Mouse (Mus musculus) heart, embryonic 14.5 days (tissue): ENCODE data around the gene Fam102b. TPM values are rescaled to one million over a fixed set of nuclear protein-coding genes. Genes with fewer than 3 reads are reported as not detected.

ENCODE experiments used
- ATAC-seq: fragments of 200-750 bp; cut with Nextera tagmentation; 2 replicates; pipeline ENCODE4 v1.8.0; 2017; ENCODE audit warnings: low read depth, moderate TSS enrichment; ENCODE audit not compliant: insufficient number of reproducible peaks, insufficient read depth, low FRiP score
- H3K27ac ChIP-seq, 2 experiments: fragments of 200-500 bp in 1 of 2; fragments of 300-500 bp in 1 of 2; sonication (generic) in 1 of 2; replicated peaks in 1 of 2; 2 replicates each; pipeline ENCODE4 v1.5.1; 2012 to 2014; ENCODE audit warnings: low read depth in 2 of 2, low read length in 2 of 2, control low read depth in 1 of 2, mild to moderate bottlenecking in 1 of 2, mixed read lengths in 1 of 2; ENCODE audit not compliant: control insufficient read depth in 1 of 2, insufficient read depth in 1 of 2
- H3K27me3 ChIP-seq: fragments of 300-500 bp; sonication (generic); 2 replicates; pipeline ENCODE4 v1.6.1; 2014; ENCODE audit warnings: mild to moderate bottlenecking, low read length, control low read depth; ENCODE audit not compliant: control insufficient read depth, insufficient read depth
- H3K36me3 ChIP-seq: fragments of 300-500 bp; sonication (generic); 2 replicates; pipeline ENCODE4 v1.6.1; 2014; ENCODE audit warnings: mild to moderate bottlenecking, control low read depth, low read length, mixed read lengths; ENCODE audit not compliant: control insufficient read depth, insufficient read depth
- H3K4me1 ChIP-seq, 2 experiments: fragments of 200-500 bp in 1 of 2; fragments of 300-500 bp in 1 of 2; sonication (generic) in 1 of 2; 2 replicates each; pipeline ENCODE4 v1.6.1; 2012 to 2014; ENCODE audit warnings: low read length in 2 of 2, control low read depth in 1 of 2, mixed read lengths in 1 of 2; ENCODE audit not compliant: control insufficient read depth in 2 of 2, insufficient read depth in 2 of 2
- H3K4me2 ChIP-seq: fragments of 300-500 bp; sonication (generic); 2 replicates; pipeline ENCODE4 v1.6.1; 2014; ENCODE audit warnings: mild to moderate bottlenecking, low read length
- H3K4me3 ChIP-seq, 2 experiments: fragments of 200-500 bp in 1 of 2; fragments of 300-500 bp in 1 of 2; sonication (generic) in 1 of 2; 2 replicates each; pipeline ENCODE4 v1.5.1; 2012 to 2014; ENCODE audit warnings: low read length in 2 of 2, mild to moderate bottlenecking in 2 of 2, control low read depth in 1 of 2, low read depth in 1 of 2, moderate library complexity in 1 of 2; ENCODE audit not compliant: control insufficient read depth in 1 of 2, insufficient read depth in 1 of 2
- H3K9ac ChIP-seq: fragments of 300-500 bp; sonication (generic); 2 replicates; pipeline ENCODE4 v1.6.1; 2014; ENCODE audit warnings: mild to moderate bottlenecking, low read length
- H3K9me3 ChIP-seq: fragments of 300-500 bp; sonication (generic); 2 replicates; pipeline ENCODE4 v1.6.1; 2016; ENCODE audit warnings: low read length, control low read depth; ENCODE audit not compliant: control insufficient read depth
- WGBS: fragments of 180-500 bp; shearing (Covaris S2); extraction: QIAGEN DNeasy Blood & Tissue Kit; methylation state at CpG from one replicate; pipeline ENCODE4 v1.1.7; 2014; 5-methylcytosine and 5-hydroxymethylcytosine counted together
- polyA plus RNA-seq: library from polyadenylated mRNA; unstranded; fragments of >200 nt; fragmentation: Nextera tagmentation; extraction: Ambion mirVana; gene quantifications from 2 replicates; pipeline ENCODE4 v1.2.1, GENCODE M21; 2014

Fam102b gene
- polyA plus RNA-seq = 9.4 and 9.8 TPM in 2 replicates

GRCm38 (mm10) chr3:109027515-109027987, at the start of gene Fam102b:
TSS of gene Fam102b (minus strand) at chr3:109027607.
- peak within 1 kb of the TSS; percentile 87 for H3K9ac ChIP-seq
- H3K4me3 ChIP-seq = peak within 1 kb of the TSS; percentile 74 to 89
- WGBS = under 1% methylated on average over 48 of the region's 54 CpGs
- no peaks in the 10 kb centered on the region for H3K27me3 ChIP-seq
- peaks cover 2 to 9% of the 10 kb centered on the region in 2 experiments; a peak in 3 of 4 replicates for H3K4me1 ChIP-seq
- ATAC-seq = peak; percentile 77
- H3K36me3 ChIP-seq = no peaks in the 10 kb centered on the region
- no peaks in the 10 kb centered on the region for H3K9me3 ChIP-seq
- peak within 1 kb of the TSS; percentile 68 to 83; a peak in 3 of 4 replicates for H3K27ac ChIP-seq
- H3K4me2 ChIP-seq = peak within 1 kb of the TSS; percentile 92

DNA sequence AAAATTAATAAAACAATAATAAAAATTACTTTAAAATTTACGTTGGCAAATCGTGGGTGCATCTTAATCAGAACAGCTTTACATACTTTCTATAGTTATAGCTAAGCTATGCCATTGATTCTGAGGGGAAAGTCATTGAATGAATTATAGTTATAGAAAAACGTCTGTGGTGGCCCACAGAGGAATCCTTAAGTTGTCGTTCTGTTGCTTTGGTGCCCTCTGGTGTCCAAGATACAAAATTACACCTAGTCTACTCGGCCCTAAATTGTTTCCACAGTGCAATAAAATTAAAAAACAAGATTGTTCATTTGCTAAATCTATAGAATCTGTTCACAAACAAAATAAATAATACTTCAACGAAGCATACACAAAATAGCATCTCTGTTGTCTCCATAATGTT, 35.6 kb upstream of the Fam102b start:
- Histone ChIP-seq H3K4me1 (0 out of 4 replicates have a peak, but pooled peaks cover 0 to 4% of the 10 kb centered on the region in 2 experiments), H3K9ac (no peak overlapping the region), H3K27me3 (no peaks in the 10 kb centered on the region), H3K4me3 (no peak overlapping the region), H3K36me3 (no peaks in the 10 kb centered on the region), H3K4me2 (no peak overlapping the region), H3K9me3 (no peaks in the 10 kb centered on the region), H3K27ac (no peak overlapping the region)
- ATAC-seq = no peak
- WGBS = 1% methylated on average over 6 of the region's 6 CpGs

- no peaks in the 10 kb centered on the region for H3K9me3 ChIP-seq
- H3K4me1 ChIP-seq = 0 out of 4 replicates have a peak, but pooled peaks cover 0 to 4% of the 10 kb centered on the region in 2 experiments
- no peaks in the 10 kb centered on the region for H3K36me3 ChIP-seq
- H3K4me2 ChIP-seq = no peak overlapping the region
- H3K4me3 ChIP-seq = no peak overlapping the region
- no peak overlapping the region for H3K9ac ChIP-seq
- WGBS = 71% methylated on average over 7 of the region's 7 CpGs
- H3K27me3 ChIP-seq = no peaks in the 10 kb centered on the region
- no peak overlapping the region for H3K27ac ChIP-seq
- no peak for ATAC-seq
Observed at GRCm38 (mm10) chr3:109062391-109062790, 35.0 kb upstream of the Fam102b start.

DNA sequence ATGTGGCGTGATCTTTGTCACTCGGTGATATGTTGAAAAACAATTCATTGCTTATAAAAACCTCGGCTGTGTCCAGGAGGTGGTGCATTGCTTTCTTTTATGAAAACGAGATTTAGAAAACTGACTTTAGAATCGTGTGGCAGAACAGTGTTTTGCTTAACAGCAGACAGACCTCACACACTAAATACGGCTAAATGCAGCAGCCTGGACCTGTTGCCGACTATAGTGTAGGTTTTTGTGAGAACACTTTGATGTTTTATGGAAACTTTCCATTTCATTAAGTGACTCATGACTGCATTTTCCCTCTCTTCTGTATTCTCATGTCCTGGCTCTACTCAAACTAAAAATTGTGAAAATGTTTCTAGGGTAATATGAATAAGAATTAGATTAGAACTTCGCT, 32.5 kb upstream of the Fam102b start:
- WGBS = 61% methylated on average over 8 of the region's 8 CpGs

DNA sequence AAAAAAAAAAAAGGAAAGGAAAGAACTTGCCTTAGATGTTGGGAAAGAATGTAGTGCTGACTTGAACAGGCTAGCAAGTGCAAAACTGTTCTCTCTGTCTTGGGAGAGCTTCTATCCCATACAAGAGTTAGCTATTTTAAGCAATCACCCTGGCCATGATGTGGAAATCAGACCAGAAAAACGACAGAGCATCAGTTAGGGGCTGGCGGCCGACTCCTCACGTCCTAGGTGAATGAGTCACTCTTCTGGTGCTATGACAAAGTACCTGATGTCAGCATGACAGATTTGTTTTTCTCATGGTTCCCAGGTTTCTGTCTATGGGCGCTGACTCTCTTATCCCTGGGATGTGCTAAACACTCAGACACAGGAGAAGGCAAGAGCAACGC, 24.5 kb upstream of the Fam102b start:
- H3K4me1 ChIP-seq = peaks cover 7 to 9% of the 10 kb centered on the region in 2 experiments; a peak in 3 of 4 replicates
- H3K27ac ChIP-seq = no peak overlapping the region
- no peak overlapping the region for H3K9ac ChIP-seq
- no peak overlapping the region for H3K4me3 ChIP-seq
- no peaks in the 10 kb centered on the region for H3K36me3 ChIP-seq
- peak overlapping the region; percentile 40; the same call in 1 of the 2 replicates for H3K4me2 ChIP-seq
- 51% methylated on average over 6 of the region's 6 CpGs for WGBS
- no peaks in the 10 kb centered on the region for H3K27me3 ChIP-seq
- ATAC-seq = no peak
- no peaks in the 10 kb centered on the region for H3K9me3 ChIP-seq

More for the DNA sequence above, 32.5 kb upstream of the Fam102b start:
- H3K4me3 ChIP-seq = no peak overlapping the region
- H3K9ac ChIP-seq = no peak overlapping the region
- 0 out of 2 replicates have a peak overlapping the region, but pooled peaks have one; percentile 44 for H3K4me2 ChIP-seq
- H3K36me3 ChIP-seq = no peaks in the 10 kb centered on the region
- no peaks in the 10 kb centered on the region for H3K27me3 ChIP-seq
- no peak overlapping the region for H3K27ac ChIP-seq
- 0 out of 4 replicates have a peak, but pooled peaks cover 0 to 4% of the 10 kb centered on the region in 2 experiments for H3K4me1 ChIP-seq
- H3K9me3 ChIP-seq = no peaks in the 10 kb centered on the region
- ATAC-seq = no peak

DNA sequence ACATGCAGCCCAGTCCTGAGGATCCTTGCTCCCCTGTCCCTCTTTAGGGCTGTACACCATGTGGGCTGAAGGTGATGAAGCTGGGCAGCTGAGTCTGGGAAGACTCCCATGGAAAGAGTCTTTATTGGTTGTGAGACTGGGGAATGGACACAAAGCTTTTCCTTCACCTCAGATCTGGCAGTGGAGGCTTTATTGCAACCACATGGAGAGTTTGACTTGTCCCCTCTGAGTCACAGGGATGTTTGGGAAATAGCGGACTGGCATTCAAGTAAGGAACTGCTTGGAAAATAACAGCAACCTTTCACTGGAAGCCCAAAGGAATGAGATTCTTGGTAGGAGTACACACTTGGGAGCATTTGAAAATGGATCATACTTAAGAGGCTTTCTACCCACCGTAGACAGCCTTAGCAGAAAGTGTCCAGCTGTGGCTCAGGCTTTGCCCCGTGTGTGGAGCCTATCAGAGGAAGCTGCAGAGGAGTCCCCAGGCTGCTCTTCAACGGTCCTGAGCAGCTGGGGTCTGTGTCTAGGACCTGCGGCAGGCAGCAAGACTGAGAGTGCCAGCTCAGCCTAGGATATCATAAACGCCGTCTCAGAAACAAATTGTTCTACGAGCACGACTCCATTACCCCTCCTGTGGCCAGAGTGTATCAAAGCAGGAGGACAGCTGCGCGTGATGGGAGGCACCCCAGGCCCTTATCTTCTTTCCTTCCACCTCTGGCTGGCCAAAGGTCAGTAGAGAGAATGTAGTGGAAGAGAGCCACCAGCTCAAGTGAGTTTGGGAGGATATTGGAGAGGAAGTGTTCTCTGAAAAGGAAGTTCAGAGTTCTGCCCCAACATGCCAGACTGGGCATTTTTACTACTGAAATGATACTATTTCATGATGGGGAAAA, 23.9 kb upstream of the Fam102b start:
- 20% methylated on average over 11 of the region's 11 CpGs for WGBS
- peak overlapping the region in 1 of 2 experiments; percentile 38; a peak in 1 of 4 replicates for H3K27ac ChIP-seq

DNA sequence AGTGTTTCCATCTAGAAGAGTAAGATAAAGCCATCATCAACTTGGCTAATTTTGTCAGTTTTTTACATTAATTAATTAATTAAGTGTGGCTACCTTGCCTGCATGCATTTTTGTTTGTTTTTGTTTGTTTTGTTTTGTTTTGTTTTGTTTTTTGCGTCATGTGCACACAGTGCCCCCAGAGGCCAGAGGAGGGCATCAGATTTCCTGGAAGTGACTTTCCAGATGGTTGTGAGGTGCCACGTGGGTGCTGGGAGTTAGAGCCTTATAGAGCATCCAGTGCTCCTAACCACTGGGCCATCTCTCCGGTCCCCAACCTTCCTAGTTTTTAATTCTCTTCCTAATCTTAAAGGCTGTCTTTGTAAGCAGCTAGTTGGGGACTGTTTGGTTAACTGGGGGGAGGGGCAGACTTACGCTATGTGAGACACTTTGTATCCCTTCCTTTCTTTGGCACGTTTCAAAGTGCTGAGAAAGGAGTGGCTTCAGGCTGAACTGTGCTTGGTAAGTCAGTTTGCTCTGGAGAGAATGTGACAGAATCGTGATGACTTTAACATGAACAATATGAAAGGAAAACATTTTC, 20.4 kb upstream of the Fam102b start:
- H3K4me2 ChIP-seq = no peak overlapping the region

More for the DNA sequence above, 23.9 kb upstream of the Fam102b start:
- H3K9me3 ChIP-seq = no peaks in the 10 kb centered on the region
- H3K9ac ChIP-seq = peak overlapping the region; percentile 3; the same call in 1 of the 2 replicates
- ATAC-seq = no peak
- H3K36me3 ChIP-seq = no peaks in the 10 kb centered on the region
- H3K4me1 ChIP-seq = peaks cover 7 to 9% of the 10 kb centered on the region in 2 experiments; a peak in 3 of 4 replicates
- peak overlapping the region; percentile 40 for H3K4me2 ChIP-seq
- no peaks in the 10 kb centered on the region for H3K27me3 ChIP-seq
- H3K4me3 ChIP-seq = no peak overlapping the region

More for the DNA sequence above, 20.4 kb upstream of the Fam102b start:
- ATAC-seq = no peak
- Histone ChIP-seq H3K4me1 (peaks cover 7 to 9% of the 10 kb centered on the region in 2 experiments; a peak in 3 of 4 replicates), H3K27me3 (no peaks in the 10 kb centered on the region), H3K36me3 (no peaks in the 10 kb centered on the region), H3K9ac (no peak overlapping the region), H3K9me3 (no peaks in the 10 kb centered on the region), H3K27ac (no peak overlapping the region), H3K4me3 (no peak overlapping the region)
- 43% methylated on average over 6 of the region's 6 CpGs for WGBS
